Mouse (Mus musculus): Measurements from ENCODE around the gene Nelfe.

Gene Nelfe

GRCm38 (mm10) chr17:34881683-34882310, 31.6 kb downstream of the Nelfe start, which contains the start of gene Gm20547:
Gm20547 (minus strand) TSS chr17:34882042.
- peak within 1 kb of the TSS; percentile 43 for H3K4me3 ChIP-seq (replicated peaks; ENCODE audit: low read length)
- H3K36me3 ChIP-seq (ENCODE audit: insufficient read depth, low read length), result no peaks in the 10 kb centered on the region
- no peaks in the 10 kb centered on the region for H3K9me3 ChIP-seq (ENCODE audit: low read length)
- peaks cover 46% of the 10 kb centered on the region for H3K4me1 ChIP-seq (replicated peaks; ENCODE audit: low read depth, low read length)
- no peak for TF ChIP-seq NANOG (IDR thresholded peaks at IDR 0.05; ENCODE audit: borderline replicate concordance, low read length)
- TF ChIP-seq CTCF (conservative IDR thresholded peaks at IDR 0.05; ENCODE audit: low read length), result no peak
- TF ChIP-seq POU5F1 (IDR thresholded peaks at IDR 0.05; ENCODE audit: borderline replicate concordance, low read length), result no peak
- H3K27me3 ChIP-seq (ENCODE audit: insufficient read depth, low read length), result peaks cover 6% of the 10 kb centered on the region

- no peak overlapping the region for H3K4me3 ChIP-seq (replicated peaks; ENCODE audit: low read length)
- no peaks in the 10 kb centered on the region for H3K36me3 ChIP-seq (ENCODE audit: insufficient read depth, low read length)
- TF ChIP-seq CTCF (conservative IDR thresholded peaks at IDR 0.05; ENCODE audit: low read length) (no peak), POU5F1 (IDR thresholded peaks at IDR 0.05; ENCODE audit: borderline replicate concordance, low read length) (no peak), NANOG (IDR thresholded peaks at IDR 0.05; ENCODE audit: borderline replicate concordance, low read length) (no peak)
- peaks cover 41% of the 10 kb centered on the region for H3K4me1 ChIP-seq (replicated peaks; ENCODE audit: low read depth, low read length)
- H3K27me3 ChIP-seq (ENCODE audit: insufficient read depth, low read length), result peaks cover 6% of the 10 kb centered on the region
- H3K9me3 ChIP-seq (ENCODE audit: low read length), result no peaks in the 10 kb centered on the region
These were observed 33.1 kb downstream of the Nelfe start for GRCm38 (mm10) chr17:34883332-34883731.

GRCm38 (mm10) chr17:34884704-34885103, 34.5 kb downstream of the Nelfe start:
- H3K4me3 ChIP-seq (replicated peaks; ENCODE audit: low read length), result no peak overlapping the region
- TF ChIP-seq CTCF (conservative IDR thresholded peaks at IDR 0.05; ENCODE audit: low read length) (no peak), POU5F1 (IDR thresholded peaks at IDR 0.05; ENCODE audit: borderline replicate concordance, low read length) (no peak), NANOG (IDR thresholded peaks at IDR 0.05; ENCODE audit: borderline replicate concordance, low read length) (no peak)
- H3K9me3 ChIP-seq (ENCODE audit: low read length), result no peaks in the 10 kb centered on the region
- peaks cover 6% of the 10 kb centered on the region for H3K27me3 ChIP-seq (ENCODE audit: insufficient read depth, low read length)
- peaks cover 29% of the 10 kb centered on the region for H3K4me1 ChIP-seq (replicated peaks; ENCODE audit: low read depth, low read length)
- no peaks in the 10 kb centered on the region for H3K36me3 ChIP-seq (ENCODE audit: insufficient read depth, low read length)

DNA sequence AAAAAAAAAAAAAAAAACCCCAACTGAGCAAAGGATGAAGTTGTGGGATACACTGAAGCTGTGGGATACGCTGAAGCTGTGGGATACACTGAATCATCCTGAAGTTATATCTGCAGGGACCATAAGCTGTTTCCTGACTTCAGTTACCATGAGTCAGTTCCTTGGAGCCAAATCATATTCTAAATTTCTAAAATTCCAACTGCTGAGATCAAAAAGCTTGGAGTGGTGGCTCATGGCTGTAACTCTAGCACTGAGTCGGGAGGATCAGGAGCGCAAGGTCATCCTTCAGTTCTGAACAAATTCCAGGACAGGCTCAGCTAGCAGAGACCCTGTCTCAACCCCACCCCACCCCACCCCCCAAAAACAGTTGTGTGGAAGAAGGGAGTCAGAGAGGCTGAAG, 35.4 kb downstream of the Nelfe start:
- Histone ChIP-seq H3K36me3 (ENCODE audit: insufficient read depth, low read length) (no peaks in the 10 kb centered on the region), H3K27me3 (ENCODE audit: insufficient read depth, low read length) (peaks cover 6% of the 10 kb centered on the region), H3K9me3 (ENCODE audit: low read length) (no peaks in the 10 kb centered on the region), H3K4me3 (replicated peaks; ENCODE audit: low read length) (no peak overlapping the region), H3K4me1 (replicated peaks; ENCODE audit: low read depth, low read length) (peaks cover 29% of the 10 kb centered on the region)
- TF ChIP-seq POU5F1 (IDR thresholded peaks at IDR 0.05; ENCODE audit: borderline replicate concordance, low read length) (no peak), NANOG (IDR thresholded peaks at IDR 0.05; ENCODE audit: borderline replicate concordance, low read length) (no peak), CTCF (conservative IDR thresholded peaks at IDR 0.05; ENCODE audit: low read length) (no peak)

DNA sequence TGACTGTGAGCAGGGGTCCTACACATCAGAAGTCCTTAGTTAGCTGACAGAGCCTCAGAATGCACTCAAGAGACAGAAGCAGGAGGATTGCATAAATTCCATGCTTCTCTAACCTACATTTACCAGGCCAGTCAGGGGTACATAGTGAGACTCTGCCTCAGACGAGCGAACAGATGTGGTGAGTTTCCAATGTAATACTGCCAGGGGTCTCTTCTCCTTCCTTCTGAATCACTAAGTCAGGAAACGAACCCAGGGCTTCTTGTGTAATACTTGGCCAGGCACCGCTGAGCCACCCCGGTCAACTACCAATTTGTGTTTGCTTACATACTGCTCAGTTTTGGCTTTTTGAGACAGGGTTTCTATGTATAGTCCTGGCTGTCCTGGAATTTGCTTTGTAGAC, 37.8 kb downstream of the Nelfe start:
- no peak overlapping the region for H3K4me3 ChIP-seq (replicated peaks; ENCODE audit: low read length)
- TF ChIP-seq NANOG (IDR thresholded peaks at IDR 0.05; ENCODE audit: borderline replicate concordance, low read length), result no peak
- TF ChIP-seq CTCF (conservative IDR thresholded peaks at IDR 0.05; ENCODE audit: low read length), result no peak
- TF ChIP-seq POU5F1 (IDR thresholded peaks at IDR 0.05; ENCODE audit: borderline replicate concordance, low read length), result no peak
- no peaks in the 10 kb centered on the region for H3K9me3 ChIP-seq (ENCODE audit: low read length)
- H3K27me3 ChIP-seq (ENCODE audit: insufficient read depth, low read length), result no peaks in the 10 kb centered on the region; the same call in 1 of the 2 replicates
- no peaks in the 10 kb centered on the region for H3K36me3 ChIP-seq (ENCODE audit: insufficient read depth, low read length)
- H3K4me1 ChIP-seq (replicated peaks; ENCODE audit: low read depth, low read length), result peaks cover 39% of the 10 kb centered on the region

DNA sequence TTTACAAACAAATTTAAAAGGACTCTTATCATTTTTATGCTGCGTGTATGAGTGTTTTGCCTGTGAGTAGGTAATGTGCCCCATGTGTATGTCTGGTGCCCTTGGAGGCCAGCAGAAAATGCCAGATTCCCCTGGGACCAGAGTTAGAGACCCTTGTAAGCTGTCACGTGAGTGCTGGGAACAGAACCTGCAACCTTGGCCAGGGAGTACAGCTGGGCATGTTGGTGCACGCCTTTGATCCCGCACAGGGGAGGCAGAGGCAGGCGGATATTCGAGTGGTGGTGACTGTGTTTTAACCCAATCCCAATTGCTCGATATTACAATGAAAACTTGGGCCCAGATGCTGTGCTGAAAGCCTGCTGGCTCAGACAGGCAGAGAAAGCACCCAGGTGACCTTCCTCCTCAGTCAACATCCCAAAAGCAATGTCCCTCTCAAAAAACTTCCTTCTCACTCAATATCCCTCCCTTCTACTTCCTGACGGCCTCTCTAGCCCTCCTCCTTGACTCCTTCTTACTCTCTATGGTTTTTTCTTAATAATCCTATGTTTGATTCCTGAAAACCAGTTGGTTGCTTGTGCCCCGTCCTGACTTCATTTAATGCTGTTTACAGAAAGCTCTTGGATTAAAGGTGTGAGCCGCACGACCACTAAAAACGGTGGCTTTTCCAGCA, 40.0 kb downstream of the Nelfe start:
- H3K36me3 ChIP-seq (ENCODE audit: insufficient read depth, low read length), result no peaks in the 10 kb centered on the region
- peak overlapping the region; percentile 48 for H3K4me3 ChIP-seq (replicated peaks; ENCODE audit: low read length)
- H3K27me3 ChIP-seq (ENCODE audit: insufficient read depth, low read length), result no peaks in the 10 kb centered on the region
- TF ChIP-seq POU5F1 (IDR thresholded peaks at IDR 0.05; ENCODE audit: borderline replicate concordance, low read length), result no peak
- TF ChIP-seq NANOG (IDR thresholded peaks at IDR 0.05; ENCODE audit: borderline replicate concordance, low read length), result no peak
- no peak for TF ChIP-seq CTCF (conservative IDR thresholded peaks at IDR 0.05; ENCODE audit: low read length)
- no peaks in the 10 kb centered on the region for H3K9me3 ChIP-seq (ENCODE audit: low read length)
- peaks cover 40% of the 10 kb centered on the region for H3K4me1 ChIP-seq (replicated peaks; ENCODE audit: low read depth, low read length)

DNA sequence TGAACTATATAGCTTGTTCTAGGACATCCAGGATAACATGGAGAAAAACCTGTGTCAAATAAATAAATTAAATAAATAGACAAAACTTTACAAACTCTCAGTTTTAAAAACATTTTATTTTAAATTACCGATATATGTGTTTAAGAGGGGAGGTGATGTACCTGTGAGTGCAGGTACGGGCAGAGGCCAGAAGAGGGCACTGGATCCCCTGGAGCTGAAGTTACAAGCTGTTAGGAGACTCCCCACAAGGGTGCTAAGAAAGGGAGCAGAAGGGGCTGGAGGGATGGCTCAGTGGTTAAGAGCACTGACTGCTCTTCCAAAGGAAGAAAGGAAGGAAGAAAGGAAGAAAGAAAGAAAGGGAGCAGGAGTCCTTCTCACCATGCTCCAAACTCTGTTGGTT, 41.2 kb downstream of the Nelfe start:
- TF ChIP-seq CTCF (conservative IDR thresholded peaks at IDR 0.05; ENCODE audit: low read length) (peak; percentile 60), NANOG (IDR thresholded peaks at IDR 0.05; ENCODE audit: borderline replicate concordance, low read length) (no peak), POU5F1 (IDR thresholded peaks at IDR 0.05; ENCODE audit: borderline replicate concordance, low read length) (no peak)
- Histone ChIP-seq H3K4me3 (replicated peaks; ENCODE audit: low read length) (no peak overlapping the region), H3K36me3 (ENCODE audit: insufficient read depth, low read length) (peaks cover 9% of the 10 kb centered on the region; the same call in 1 of the 2 replicates), H3K4me1 (replicated peaks; ENCODE audit: low read depth, low read length) (peaks cover 52% of the 10 kb centered on the region), H3K27me3 (ENCODE audit: insufficient read depth, low read length) (0 out of 2 replicates have a peak, but pooled peaks cover 4% of the 10 kb centered on the region), H3K9me3 (ENCODE audit: low read length) (no peaks in the 10 kb centered on the region)

GRCm38 (mm10) chr17:34893072-34893824, 43.1 kb downstream of the Nelfe start:
- peaks cover 9% of the 10 kb centered on the region; the same call in 1 of the 2 replicates for H3K36me3 ChIP-seq (ENCODE audit: insufficient read depth, low read length)
- peaks cover 66% of the 10 kb centered on the region for H3K4me1 ChIP-seq (replicated peaks; ENCODE audit: low read depth, low read length)
- 0 out of 2 replicates have a peak, but pooled peaks cover 4% of the 10 kb centered on the region for H3K27me3 ChIP-seq (ENCODE audit: insufficient read depth, low read length)
- no peaks in the 10 kb centered on the region for H3K9me3 ChIP-seq (ENCODE audit: low read length)
- TF ChIP-seq POU5F1 (IDR thresholded peaks at IDR 0.05; ENCODE audit: borderline replicate concordance, low read length) (no peak), CTCF (conservative IDR thresholded peaks at IDR 0.05; ENCODE audit: low read length) (no peak), NANOG (IDR thresholded peaks at IDR 0.05; ENCODE audit: borderline replicate concordance, low read length) (no peak)
- H3K4me3 ChIP-seq (replicated peaks; ENCODE audit: low read length), result peak overlapping the region; percentile 86

Measured in E14TG2a.4 (cell line).